Mouse (Mus musculus) adipocyte (in vitro differentiated cells): ENCODE measurements around the gene Parp8.
A peak's percentile ranks its signal among the peaks of the same experiment; 100 is the strongest.

Source experiments
- DNase-seq: peaks from one replicate; pipeline ENCODE4 v3.0.0-alpha.2; 2016; ENCODE audit warnings: low spot score

Gene Parp8

GRCm38 (mm10) chr13:117025226-117026067 lies at the start of gene Parp8:
Gene Parp8, minus strand, starts transcription at chr13:117025537.
- DNase-seq, result peak; percentile 20

- no peak for DNase-seq
Measured at GRCm38 (mm10) chr13:117062628-117063315, 37.4 kb upstream of the Parp8 start.

GRCm38 (mm10) chr13:117056466-117056865 lies 31.1 kb upstream of the Parp8 start:
- no peak for DNase-seq

- no peak for DNase-seq
Measured at GRCm38 (mm10) chr13:117054811-117055496, 29.6 kb upstream of the Parp8 start.

GRCm38 (mm10) chr13:117052748-117053147 lies 27.4 kb upstream of the Parp8 start:
- no peak for DNase-seq

GRCm38 (mm10) chr13:117048541-117048971 lies 23.2 kb upstream of the Parp8 start:
- DNase-seq, result no peak

GRCm38 (mm10) chr13:117043567-117043966 lies 18.2 kb upstream of the Parp8 start:
- DNase-seq, result no peak

- DNase-seq, result no peak
Measured at GRCm38 (mm10) chr13:117041021-117041420, 15.7 kb upstream of the Parp8 start.

- no peak for DNase-seq
Measured at GRCm38 (mm10) chr13:117036277-117036676, 10.9 kb upstream of the Parp8 start.

- DNase-seq, result no peak
Measured at GRCm38 (mm10) chr13:117035121-117035520, 9.8 kb upstream of the Parp8 start.

- no peak for DNase-seq
Measured at GRCm38 (mm10) chr13:117034676-117035075, 9.3 kb upstream of the Parp8 start.

- DNase-seq, result no peak
Measured at GRCm38 (mm10) chr13:117033676-117034308, 8.5 kb upstream of the Parp8 start.

- DNase-seq, result no peak
Measured at GRCm38 (mm10) chr13:117032402-117032801, 7.1 kb upstream of the Parp8 start.

GRCm38 (mm10) chr13:117031546-117031945 lies 6.2 kb upstream of the Parp8 start:
- no peak for DNase-seq

- no peak for DNase-seq
Measured at GRCm38 (mm10) chr13:117028221-117028620, 2.9 kb upstream of the Parp8 start.

- no peak for DNase-seq
Measured at GRCm38 (mm10) chr13:117027336-117027735, 2.0 kb upstream of the Parp8 start.

- no peak for DNase-seq
Measured at GRCm38 (mm10) chr13:117026276-117026780, 991 bp upstream of the Parp8 start.

GRCm38 (mm10) chr13:117024916-117025225 lies 466 bp downstream of the Parp8 start:
- no peak for DNase-seq

- DNase-seq, result peak; percentile 32
Measured at GRCm38 (mm10) chr13:117024127-117024915, 1.0 kb downstream of the Parp8 start.

GRCm38 (mm10) chr13:117023346-117024050 lies 1.8 kb downstream of the Parp8 start:
- DNase-seq, result no peak

GRCm38 (mm10) chr13:117020631-117021030 lies 4.7 kb downstream of the Parp8 start:
- DNase-seq, result peak; percentile 13
